Mouse (Mus musculus) ES-E14 (cell line): ENCODE results near the gene Klhl22. TPM values are rescaled to one million over a fixed set of nuclear protein-coding genes. Genes with fewer than 3 reads are reported as not detected.

Experiments
- DNase-seq: peaks from one replicate; pipeline ENCODE4 v3.0.0-alpha.2; 2013; ENCODE audit warnings: low read depth, low spot score
- H3K27ac ChIP-seq: 2 replicates; pipeline ENCODE4 v1.5.1; 2012; ENCODE audit warnings: low read depth, mild to moderate bottlenecking, low read length, moderate library complexity, mixed read lengths; ENCODE audit not compliant: poor library complexity, insufficient read depth, severe bottlenecking
- H3K36me3 ChIP-seq: 2 replicates; pipeline ENCODE4 v1.6.1; 2012; ENCODE audit warnings: mild to moderate bottlenecking, low read length, moderate library complexity, mixed read lengths; ENCODE audit not compliant: control insufficient read depth, poor library complexity, insufficient read depth, severe bottlenecking
- H3K4me1 ChIP-seq, 2 experiments: fragments of 150-350 bp in 1 of 2; sonication (generic) in 1 of 2; 2 replicates each; pipeline ENCODE4 v1.6.1; 2012; ENCODE audit warnings: low read length in 2 of 2, mild to moderate bottlenecking in 1 of 2, mixed read lengths in 1 of 2; ENCODE audit not compliant: control insufficient read depth in 2 of 2, insufficient read depth in 2 of 2, poor library complexity in 1 of 2
- H3K4me3 ChIP-seq, 2 experiments: fragments of 150-350 bp in 1 of 2; sonication (generic) in 1 of 2; 2 replicates each; pipeline ENCODE4 v1.5.1; 2012; ENCODE audit warnings: low read length in 2 of 2, low read depth in 1 of 2, mild to moderate bottlenecking in 1 of 2, mixed read lengths in 1 of 2; ENCODE audit not compliant: insufficient read depth in 1 of 2, poor library complexity in 1 of 2, severe bottlenecking in 1 of 2
- H3K9ac ChIP-seq: 2 replicates; pipeline ENCODE4 v1.6.1; 2012; ENCODE audit warnings: low read depth, mild to moderate bottlenecking, low read length, mixed read lengths; ENCODE audit not compliant: poor library complexity, insufficient read depth, severe bottlenecking
- H3K9me3 ChIP-seq: fragments of 150-350 bp; sonication (generic); 2 replicates; pipeline ENCODE4 v1.6.1; 2012; ENCODE audit warnings: low read depth, mild to moderate bottlenecking, low read length; ENCODE audit not compliant: control insufficient read depth, insufficient read depth
- CHD2 ChIP-seq: IDR thresholded peaks from 2 replicates; pipeline ENCODE4 v1.6.1; 2014; ENCODE audit warnings: mild to moderate bottlenecking, low read depth, low read length, inconsistent platforms
- HCFC1 ChIP-seq: IDR thresholded peaks from 2 replicates; pipeline ENCODE4 v1.6.1; 2012; ENCODE audit warnings: low read length, inconsistent platforms, borderline replicate concordance; ENCODE audit not compliant: insufficient read depth
- MAFK ChIP-seq: IDR thresholded peaks from 2 replicates; pipeline ENCODE4 v1.6.1; 2014; ENCODE audit warnings: mild to moderate bottlenecking, low read depth, low read length, inconsistent platforms; ENCODE audit not compliant: insufficient read depth
- ZC3H11A ChIP-seq: IDR thresholded peaks from 2 replicates; pipeline ENCODE4 v1.6.1; 2012; ENCODE audit warnings: low read depth, mild to moderate bottlenecking, inconsistent platforms, low read length, borderline replicate concordance
- ZNF384 ChIP-seq: IDR thresholded peaks from 2 replicates; pipeline ENCODE4 v1.6.1; 2012; ENCODE audit warnings: low read depth, low read length, inconsistent platforms
- in situ Hi-C, 2 experiments: fragments of 600-800 bp; cut with MboI; formaldehyde crosslinking; loops; one replicate each; pipeline ENCODE4 v1.15.1; 2025; ENCODE audit warnings: low sequenced_read_pairs in 2 of 2, inconsistent platforms in 1 of 2; ENCODE audit not compliant: unreplicated experiment in 2 of 2
- total RNA-seq: library from RNA; depleted of rRNA; stranded (reverse); fragments of 300-350 nt; gene quantifications from 2 replicates; pipeline ENCODE4 v1.2.3, GENCODE M21; 2012

Gene Klhl22
- total RNA-seq, 1 experiment = 64.7 TPM

DNA sequence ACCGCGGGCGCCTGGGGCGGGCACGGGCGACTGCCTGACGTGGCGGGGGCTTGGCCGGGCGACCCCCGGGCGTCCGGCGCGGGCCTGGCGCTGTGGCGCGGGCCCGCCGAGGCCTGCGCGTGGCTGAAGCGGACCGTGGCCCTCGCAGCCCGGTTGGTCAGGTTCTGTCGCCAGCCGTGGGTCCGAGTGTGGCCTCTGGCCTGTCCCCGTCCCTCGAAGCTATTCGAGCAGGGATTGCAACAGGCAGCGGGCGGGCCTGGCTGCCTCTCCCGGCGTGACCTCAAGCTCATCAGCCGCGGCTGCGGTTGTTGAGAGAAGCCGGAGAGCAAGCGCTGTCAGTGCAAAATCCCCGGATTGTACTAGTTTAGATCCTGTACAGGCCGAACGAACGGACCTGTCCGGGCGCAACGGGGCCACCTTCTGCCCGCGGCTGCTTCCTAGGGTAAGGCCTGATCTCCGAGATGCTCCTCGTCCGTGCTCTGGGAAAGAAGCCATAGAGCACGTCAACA lies 449 bp downstream of the Klhl22 start:
- TF ChIP-seq ZC3H11A (no peak), HCFC1 (no peak), CHD2 (no peak), ZNF384 (no peak), MAFK (no peak)

DNA sequence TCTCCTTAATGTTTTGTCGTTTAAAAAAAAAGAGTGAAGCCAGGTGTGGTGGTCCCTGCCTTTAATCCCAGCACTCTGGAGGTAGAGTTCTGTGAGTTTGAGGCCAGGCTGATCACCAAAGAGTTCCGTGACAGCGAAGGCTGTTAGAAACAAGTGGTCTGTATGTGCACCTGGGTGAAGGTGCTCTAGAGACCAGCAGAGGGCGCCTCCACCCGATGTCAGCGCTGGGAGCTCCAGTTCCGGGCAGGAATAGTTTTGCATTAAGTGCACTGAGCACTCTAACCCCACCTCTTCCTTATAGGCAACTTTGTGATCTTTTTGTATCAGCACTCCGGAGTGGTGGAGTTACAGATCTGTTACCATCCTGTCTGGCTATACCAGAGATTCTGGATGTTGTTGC lies 1.2 kb downstream of the Klhl22 start:
- in situ Hi-C loops = no loop called here
- Histone ChIP-seq H3K9ac (no peak overlapping the region; the same call in 1 of the 2 replicates), H3K9me3 (no peaks in the 10 kb centered on the region), H3K4me1 (peaks cover 4% of the 10 kb centered on the region in 2 experiments; a peak in 3 of 4 replicates), H3K36me3 (peaks cover 4% of the 10 kb centered on the region; the same call in 1 of the 2 replicates), H3K4me3 (peak overlapping the region; percentile 56 to 73; a peak in 2 of 4 replicates), H3K27ac (no peak overlapping the region)
- DNase-seq = peak; percentile 66
- TF ChIP-seq HCFC1 (0 out of 2 replicates have a peak, but pooled peaks have one; percentile 32), ZC3H11A (no peak)

More for the DNA sequence above, 449 bp downstream of the Klhl22 start:
- peaks cover 4% of the 10 kb centered on the region in 2 experiments; a peak in 3 of 4 replicates for H3K4me1 ChIP-seq
- H3K27ac ChIP-seq = no peak overlapping the region
- in situ Hi-C loops = no loop called here
- DNase-seq = no peak
- H3K4me3 ChIP-seq = peak overlapping the region; percentile 56 to 73
- peak overlapping the region; percentile 77 for H3K9ac ChIP-seq
- peaks cover 4% of the 10 kb centered on the region; the same call in 1 of the 2 replicates for H3K36me3 ChIP-seq
- H3K9me3 ChIP-seq = no peaks in the 10 kb centered on the region

DNA sequence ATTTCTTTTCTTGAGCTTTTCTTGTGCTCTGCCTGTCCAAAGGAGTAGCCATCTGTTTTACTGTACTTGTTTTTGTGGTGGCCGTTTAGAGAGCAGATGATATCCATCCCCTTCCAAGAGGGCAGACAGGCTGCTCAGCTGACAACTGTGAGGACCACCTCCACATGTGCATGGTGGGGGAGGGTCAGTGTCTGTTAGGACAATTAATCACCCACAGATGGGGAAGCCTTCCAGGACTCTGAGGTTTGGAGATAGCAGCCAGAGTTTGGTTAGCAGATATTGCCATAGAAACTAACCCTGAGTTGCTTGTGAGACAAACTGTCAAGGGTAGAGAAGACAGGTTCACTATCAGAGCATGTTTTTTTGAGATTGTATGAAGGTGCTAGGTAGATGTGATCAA lies 1.7 kb downstream of the Klhl22 start:
- Histone ChIP-seq H3K4me1 (peaks cover 4% of the 10 kb centered on the region in 2 experiments; a peak in 3 of 4 replicates), H3K9me3 (no peaks in the 10 kb centered on the region), H3K36me3 (peaks cover 4% of the 10 kb centered on the region; the same call in 1 of the 2 replicates), H3K27ac (no peak overlapping the region), H3K4me3 (no peak overlapping the region), H3K9ac (no peak overlapping the region)
- in situ Hi-C loops = no loop called here
- no peak for TF ChIP-seq ZC3H11A
- DNase-seq = no peak

DNA sequence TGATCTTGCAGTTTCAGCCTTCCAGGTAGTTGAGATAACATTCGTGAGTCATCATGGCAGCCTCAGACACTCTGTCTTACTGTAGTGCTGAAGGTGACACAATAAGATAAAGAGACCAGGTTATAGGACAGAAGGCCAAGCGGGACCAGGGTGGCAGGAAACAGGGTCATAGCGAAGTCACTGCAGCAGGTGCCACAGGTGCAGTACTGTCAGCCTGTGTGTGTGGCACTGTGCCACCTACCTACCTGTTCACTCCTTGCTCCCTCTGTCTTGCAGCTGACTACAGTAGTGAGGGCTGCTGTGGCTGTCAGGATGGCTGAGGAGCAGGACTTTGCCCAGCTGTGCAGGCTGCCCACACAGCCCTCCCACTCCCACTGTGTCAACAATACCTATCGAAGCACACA lies 4.7 kb downstream of the Klhl22 start:
- H3K9me3 ChIP-seq = no peaks in the 10 kb centered on the region
- TF ChIP-seq ZC3H11A (no peak), ZNF384 (no peak), MAFK (no peak), HCFC1 (no peak), CHD2 (no peak)
- in situ Hi-C loops = no loop called here
- no peak overlapping the region for H3K4me3 ChIP-seq
- H3K4me1 ChIP-seq = peaks cover under 1 to 4% of the 10 kb centered on the region in 2 experiments; a peak in 2 of 4 replicates
- H3K9ac ChIP-seq = no peak overlapping the region
- no peak overlapping the region for H3K27ac ChIP-seq
- peaks cover 4% of the 10 kb centered on the region for H3K36me3 ChIP-seq
- no peak for DNase-seq

- DNase-seq = no peak
- in situ Hi-C loops = no loop called here
- H3K9ac ChIP-seq = no peak overlapping the region
- no peaks in the 10 kb centered on the region for H3K4me1 ChIP-seq
- H3K9me3 ChIP-seq = no peaks in the 10 kb centered on the region
- no peak for TF ChIP-seq ZC3H11A
- TF ChIP-seq HCFC1 = no peak
- no peak for TF ChIP-seq ZNF384
- no peak for TF ChIP-seq CHD2
- no peak for TF ChIP-seq MAFK
- H3K4me3 ChIP-seq = no peak overlapping the region
- H3K27ac ChIP-seq = no peak overlapping the region
- peaks cover 10% of the 10 kb centered on the region for H3K36me3 ChIP-seq
Measured at GRCm38 (mm10) chr16:17768834-17769233, 9.4 kb downstream of the Klhl22 start.
